Mouse (Mus musculus): Measurements from ENCODE around the gene Bcdin3d.

The Bcdin3d gene

DNA sequence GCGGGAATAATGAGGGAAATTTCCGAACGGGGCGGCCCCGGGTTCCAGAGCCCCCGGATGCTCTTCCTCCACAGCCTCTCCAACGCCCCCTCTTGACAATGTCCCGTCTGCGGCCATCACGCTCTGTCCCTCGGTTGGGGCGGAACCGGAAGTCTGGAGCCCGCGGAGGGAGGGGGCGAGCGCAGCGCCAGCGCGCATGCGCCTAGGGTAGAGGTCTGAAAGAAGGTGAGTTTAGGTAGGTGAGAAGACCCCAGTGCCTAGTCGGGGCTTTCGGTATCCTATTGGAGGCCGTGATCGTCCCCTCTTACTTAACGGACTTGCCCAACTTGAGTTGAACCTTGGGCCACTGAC is at the start of gene Bcdin3d:
Gene Bcdin3d, minus strand, starts transcription at position 155 of the 351 bp plus-strand sequence.
- in situ Hi-C loops (cut with MboI, MseI): no loop called here

DNA sequence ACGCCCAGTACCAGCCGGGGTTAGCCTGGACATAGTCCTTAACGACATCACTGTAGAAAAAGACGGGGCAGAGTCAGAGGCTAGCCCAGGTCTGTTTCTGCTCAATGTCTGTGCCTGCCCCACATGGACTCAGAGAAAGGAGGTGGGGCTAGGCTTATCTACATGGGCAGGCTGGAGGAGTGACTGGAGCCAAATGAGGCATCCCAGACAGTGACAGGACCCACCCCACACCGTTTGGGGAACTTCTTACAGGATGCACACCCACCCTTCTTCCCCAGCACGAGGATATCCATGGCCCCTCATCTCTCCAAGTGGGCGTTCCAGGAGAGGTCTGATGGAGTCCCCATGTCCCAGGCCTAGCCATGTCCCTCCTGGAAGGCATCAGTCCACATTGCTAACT is 45.8 kb upstream of the Bcdin3d start:
- in situ Hi-C loops (cut with MboI, MseI): loop anchor here in 1 of 2 experiments (25.0 kb wide), 1 partner anchor 1308 kb away; the partner anchor contains the start of genes Gm44579 and Olfr287

DNA sequence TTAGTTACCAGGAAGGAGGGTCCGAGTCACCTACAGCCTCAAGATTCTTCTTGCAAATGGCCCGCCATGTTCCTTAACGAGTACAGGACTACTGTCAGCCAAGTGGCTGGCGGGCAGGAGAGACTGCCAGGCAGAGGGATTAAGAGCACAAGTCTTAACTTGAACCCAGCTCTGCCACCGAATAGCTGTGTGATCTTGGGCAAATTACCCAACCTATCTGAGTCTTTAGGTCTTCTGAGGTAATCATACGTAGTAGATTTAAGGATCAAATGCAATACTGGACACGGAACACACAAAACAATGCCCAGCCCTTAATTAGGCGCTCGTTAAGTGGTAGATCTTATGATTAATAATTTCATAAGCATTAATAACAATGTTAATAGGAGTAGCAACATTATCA is 45.1 kb upstream of the Bcdin3d start:
- in situ Hi-C loops (cut with MboI, MseI): loop anchor here (10.0 to 25.0 kb wide), 2 partner anchors 625 to 1307 kb away; partner anchors contain the start of genes Gm44579 (in 1 of the 2) and Olfr287 (in 1 of the 2)

DNA sequence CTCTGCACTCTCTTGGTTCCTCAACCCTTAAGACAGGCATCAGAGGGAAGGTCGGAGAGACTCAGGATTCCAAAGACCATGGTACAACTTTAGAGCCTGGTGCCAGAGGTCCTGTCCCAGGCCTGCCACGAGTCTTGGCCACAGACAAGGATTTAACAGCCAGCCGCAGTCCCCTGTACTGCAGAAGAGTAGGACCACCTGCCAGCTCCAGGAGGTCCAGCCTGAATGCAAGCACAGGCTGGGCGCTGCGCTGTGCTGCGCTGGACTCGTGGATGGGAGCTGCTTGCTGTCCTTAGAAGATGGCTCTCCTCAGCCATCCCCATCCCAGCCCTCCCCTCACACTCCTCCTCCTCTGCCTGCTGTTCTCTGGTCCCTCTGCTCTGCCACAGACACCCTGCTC is 43.2 kb upstream of the Bcdin3d start:
- in situ Hi-C loops (cut with MboI, MseI): loop anchor here (10.0 to 25.0 kb wide), 2 partner anchors 627 to 1305 kb away; partner anchors contain the start of genes Gm44579 (in 1 of the 2) and Olfr287 (in 1 of the 2)

DNA sequence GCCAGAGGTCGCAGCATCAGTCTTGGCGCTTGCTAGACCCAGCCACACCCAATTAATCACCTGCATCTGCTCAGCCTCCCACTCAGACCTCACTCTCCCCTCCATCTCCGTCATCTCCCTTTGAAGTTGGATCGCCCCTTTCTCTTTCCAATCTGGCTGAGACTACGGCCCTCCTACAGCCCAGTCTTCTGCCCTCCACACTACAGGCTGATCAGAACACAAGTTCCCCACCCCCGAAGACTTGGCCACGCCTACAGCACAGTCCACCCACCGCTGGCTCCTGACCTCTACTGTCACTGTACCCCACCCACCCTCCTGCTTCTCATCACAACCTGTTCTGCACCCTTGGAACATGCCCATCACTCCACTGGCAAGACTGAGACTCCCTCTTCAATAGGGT is 42.2 kb upstream of the Bcdin3d start:
- in situ Hi-C loops (cut with MboI, MseI): loop anchor here (10.0 to 25.0 kb wide), 2 partner anchors 628 to 1304 kb away; partner anchors contain the start of genes Gm44579 (in 1 of the 2) and Olfr287 (in 1 of the 2)

DNA sequence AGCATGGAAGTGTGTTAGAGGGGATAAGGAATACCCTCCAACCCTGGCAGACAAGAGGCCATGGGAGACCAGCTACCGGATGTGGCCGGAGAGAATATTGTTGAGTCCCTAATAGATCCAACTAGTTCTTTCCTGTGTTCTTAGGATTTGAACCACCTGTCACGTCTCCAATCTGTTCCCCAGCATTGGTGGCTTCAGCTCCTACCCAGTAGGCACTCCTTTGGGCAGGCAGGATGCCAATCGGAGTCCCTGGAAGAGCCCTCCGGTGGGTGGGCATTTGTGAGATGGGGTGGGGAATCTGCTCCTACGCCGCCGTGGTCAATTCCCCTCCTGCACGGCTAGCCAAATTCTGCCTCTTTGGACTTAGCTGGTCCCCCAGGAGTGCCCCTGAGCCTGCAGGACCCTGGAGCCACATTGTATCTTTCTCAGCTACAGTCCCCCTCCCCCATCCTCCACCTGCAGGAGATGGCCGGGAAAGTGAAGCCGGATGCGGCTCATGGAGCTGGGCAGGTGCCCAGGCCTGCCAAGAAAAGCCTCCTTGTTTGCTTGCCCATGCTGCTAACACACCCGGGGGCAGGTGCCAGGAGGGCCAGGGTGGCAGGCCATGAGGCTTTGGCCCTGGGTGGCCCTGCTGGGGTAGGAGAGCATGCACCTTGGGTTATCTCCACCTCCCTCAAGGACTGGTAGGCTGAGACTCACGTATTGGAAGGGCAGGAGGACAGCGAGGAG is 37.4 kb upstream of the Bcdin3d start:
- in situ Hi-C loops (cut with MboI, MseI): loop anchor here (10.0 to 25.0 kb wide), 2 partner anchors 633 to 1300 kb away; partner anchors contain the start of genes Gm44579 (in 1 of the 2) and Olfr287 (in 1 of the 2)

DNA sequence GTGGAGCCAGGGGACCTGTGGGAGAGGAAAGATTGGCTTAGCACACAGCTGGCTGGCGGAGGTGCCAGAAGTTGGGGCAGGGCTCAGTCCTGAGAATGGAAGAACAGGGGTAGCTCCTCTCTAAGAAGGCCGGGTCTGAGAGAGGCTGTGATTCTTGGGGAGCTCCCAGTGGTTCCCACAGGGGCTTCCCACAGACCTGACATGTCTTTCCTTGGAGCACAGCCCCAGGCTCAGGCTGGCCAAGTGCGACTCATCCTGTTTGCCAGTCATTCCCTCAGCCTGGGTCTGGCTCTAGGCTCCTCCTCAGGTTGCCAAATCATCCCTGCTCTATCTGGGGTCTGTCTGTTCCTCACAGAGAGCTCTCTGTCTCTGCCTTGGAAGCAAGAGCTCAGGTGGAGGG is 36.1 kb upstream of the Bcdin3d start:
- in situ Hi-C loops (cut with MboI, MseI): loop anchor here (10.0 to 25.0 kb wide), 2 partner anchors 634 to 1298 kb away; partner anchors contain the start of genes Gm44579 (in 1 of the 2) and Olfr287 (in 1 of the 2)

DNA sequence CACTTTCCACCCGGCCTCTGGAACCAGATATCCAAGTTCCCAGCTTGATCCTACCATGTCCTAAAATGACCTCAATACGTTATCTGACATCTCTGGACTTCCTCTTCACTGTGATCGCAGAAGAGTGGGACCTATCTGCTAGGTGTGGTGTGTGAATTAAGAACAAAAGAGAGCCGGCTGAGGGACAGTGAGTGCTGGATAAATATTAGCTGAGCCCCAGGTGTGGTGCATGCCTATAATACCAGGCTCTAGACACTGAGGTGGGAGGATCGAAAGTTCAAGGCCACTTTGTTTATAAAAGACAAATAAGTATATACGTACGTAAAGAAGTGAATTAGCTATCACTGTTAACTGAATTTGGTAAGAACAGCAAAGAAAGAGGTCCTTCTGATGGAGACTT is 35.3 kb upstream of the Bcdin3d start:
- in situ Hi-C loops (cut with MboI, MseI): loop anchor here (10.0 to 25.0 kb wide), 2 partner anchors 635 to 1298 kb away; partner anchors contain the start of genes Gm44579 (in 1 of the 2) and Olfr287 (in 1 of the 2)

DNA sequence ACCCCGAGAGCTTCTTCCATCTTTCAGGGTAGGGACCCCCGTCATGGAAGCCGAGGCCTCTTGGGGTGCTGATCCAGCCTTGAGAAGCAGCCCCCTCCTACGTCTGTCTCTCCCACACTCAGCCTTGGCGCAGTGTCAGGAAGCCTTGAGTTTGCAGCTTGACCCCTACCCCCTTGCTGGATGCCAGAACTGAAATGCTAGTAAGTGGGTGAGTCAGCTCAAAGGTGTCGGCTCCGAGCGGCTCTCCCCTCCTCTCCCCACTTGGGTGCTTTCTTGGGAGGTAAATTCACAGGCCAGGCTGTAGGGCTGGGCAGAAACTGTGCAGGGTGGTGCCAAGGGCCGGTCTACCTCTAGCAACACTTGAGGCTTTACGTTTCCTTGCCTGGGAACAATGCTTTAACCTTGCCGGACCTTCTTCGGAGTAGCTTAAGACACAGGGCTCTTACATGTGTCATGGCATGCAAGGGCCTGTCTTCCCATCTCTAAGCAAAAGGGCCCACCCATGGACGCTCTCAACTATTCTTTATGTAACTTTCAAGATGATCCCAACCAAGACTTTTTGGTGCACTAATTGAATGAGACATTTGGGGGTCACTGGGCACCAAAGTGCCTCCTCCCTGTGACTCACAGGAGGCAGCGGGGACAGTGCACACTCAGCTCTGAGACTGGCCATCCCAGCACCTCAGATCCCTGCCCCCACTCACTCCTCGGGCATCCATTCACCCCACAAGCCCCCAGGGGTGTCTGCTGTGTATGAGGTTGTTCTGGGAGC is 31.0 kb upstream of the Bcdin3d start:
- in situ Hi-C loops (cut with MboI, MseI): loop anchor here in 1 of 2 experiments (25.0 kb wide), 1 partner anchor 1293 kb away; the partner anchor contains the start of genes Gm44579 and Olfr287

DNA sequence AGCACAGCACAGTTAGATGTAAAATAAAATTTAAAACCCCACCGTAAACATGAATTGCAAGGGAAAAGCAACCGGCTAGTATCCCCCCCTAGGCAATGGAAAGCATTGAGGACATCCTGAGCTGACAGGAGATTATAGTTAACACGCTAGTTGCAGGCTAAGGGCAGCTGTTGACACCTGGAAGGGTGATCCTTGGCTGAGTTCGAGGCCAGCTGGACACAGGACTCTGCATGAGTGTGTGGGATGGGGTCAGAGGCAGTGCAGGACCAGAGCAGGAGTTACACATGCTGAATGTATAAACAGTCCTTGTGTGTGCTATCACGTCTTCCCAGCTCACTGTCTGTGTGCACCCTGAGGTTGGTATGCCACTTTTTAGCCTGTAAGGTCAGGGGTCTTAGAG is 28.7 kb upstream of the Bcdin3d start:
- in situ Hi-C loops (cut with MboI, MseI): loop anchor here in 1 of 2 experiments (25.0 kb wide), 1 partner anchor 1291 kb away; the partner anchor contains the start of genes Gm44579 and Olfr287

DNA sequence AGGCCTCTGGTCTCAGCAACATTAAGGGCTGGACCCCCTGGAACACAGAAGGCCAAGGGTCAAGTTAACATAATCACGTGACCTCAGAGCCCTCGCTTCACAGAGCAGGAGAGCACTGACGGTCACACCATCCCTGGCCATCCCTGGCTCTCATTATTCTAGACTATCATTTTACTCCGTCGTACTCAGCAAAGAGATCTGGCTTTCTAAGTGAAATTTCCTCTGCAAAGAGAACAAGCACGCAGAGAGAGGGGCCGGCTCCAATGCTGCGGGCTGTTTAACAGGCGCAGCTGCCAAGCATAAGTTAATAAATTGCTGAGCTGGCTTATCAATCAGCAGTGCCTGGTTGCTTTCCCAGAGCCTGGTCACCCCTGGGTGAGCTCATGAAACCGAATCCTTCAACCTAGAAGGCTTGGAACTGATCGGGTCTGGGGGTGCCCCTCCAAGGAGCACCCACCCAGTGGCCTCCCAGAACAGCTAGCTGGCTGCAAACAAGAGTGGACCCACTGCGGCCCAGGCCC is 27.8 kb upstream of the Bcdin3d start:
- in situ Hi-C loops (cut with MboI, MseI): loop anchor here in 1 of 2 experiments (25.0 kb wide), 1 partner anchor 1290 kb away; the partner anchor contains the start of genes Gm44579 and Olfr287

DNA sequence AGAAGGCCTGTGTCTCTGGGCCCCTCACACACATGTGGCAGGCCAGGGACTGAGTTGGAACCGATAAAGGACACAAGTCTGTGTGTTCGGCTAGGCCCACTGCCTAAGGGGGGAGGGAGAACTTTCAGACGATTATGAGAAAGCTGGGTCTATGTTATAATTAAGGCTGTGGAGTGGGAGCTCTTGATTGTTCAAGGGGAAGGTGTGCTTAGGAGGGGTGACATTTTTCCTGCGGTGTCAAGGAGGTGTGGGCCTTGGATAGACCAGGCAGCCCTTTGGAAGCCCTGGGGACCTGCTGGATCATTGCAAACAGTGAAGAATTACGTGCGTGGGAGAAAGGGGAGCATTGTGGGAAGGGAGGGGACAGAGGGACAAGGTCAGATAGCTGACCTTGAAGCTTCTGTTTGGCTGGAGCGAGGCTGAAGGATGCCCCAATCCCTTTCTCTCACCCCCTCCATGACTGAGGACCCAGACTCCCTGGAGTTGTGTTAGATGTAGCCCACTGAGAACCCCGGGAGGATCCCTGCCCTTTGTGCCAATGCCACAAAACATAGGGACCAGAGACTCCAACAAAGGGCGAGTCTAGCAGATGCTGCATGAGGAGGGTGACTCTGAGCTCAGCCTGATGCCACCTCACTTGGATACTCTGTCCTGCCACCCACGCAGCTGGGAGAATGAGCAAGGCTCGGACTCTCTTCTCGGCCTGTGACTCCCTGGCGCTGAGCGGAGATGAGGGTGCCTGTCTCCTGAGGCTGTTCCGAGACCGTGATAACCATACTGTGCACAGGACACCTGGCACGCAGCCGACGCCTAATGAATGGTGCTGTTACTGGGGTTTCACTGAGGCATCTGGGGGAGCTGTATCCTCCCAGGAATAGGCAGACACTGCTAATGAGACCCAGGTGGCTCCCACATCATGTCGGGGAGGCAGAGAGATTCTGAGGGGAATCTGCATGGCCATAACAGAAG is 27.0 kb upstream of the Bcdin3d start:
- in situ Hi-C loops (cut with MboI, MseI): loop anchor here in 1 of 2 experiments (25.0 kb wide), 1 partner anchor 1289 kb away; the partner anchor contains the start of genes Gm44579 and Olfr287

DNA sequence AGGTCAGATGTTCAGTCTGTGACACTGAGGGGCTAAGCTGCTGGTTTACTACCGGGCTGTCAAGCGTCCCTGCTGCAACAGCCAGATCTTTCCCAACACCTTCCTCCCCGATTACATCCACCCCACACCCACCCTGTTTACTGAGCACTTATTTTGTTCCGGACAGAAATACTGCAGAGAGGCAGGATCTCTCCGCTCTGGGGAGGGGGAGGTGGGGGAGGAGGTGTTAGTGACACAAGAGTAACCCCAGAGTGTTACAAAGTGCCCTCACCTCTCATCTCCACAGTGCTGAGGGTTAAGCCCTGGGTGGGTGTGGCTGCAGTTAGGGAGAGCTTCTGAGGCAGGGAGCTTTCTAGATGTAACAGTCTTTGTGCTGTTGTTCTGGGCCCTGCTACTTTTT is 25.8 kb upstream of the Bcdin3d start:
- in situ Hi-C loops (cut with MboI, MseI): loop anchor here in 1 of 2 experiments (25.0 kb wide), 1 partner anchor 1288 kb away; the partner anchor contains the start of genes Gm44579 and Olfr287

DNA sequence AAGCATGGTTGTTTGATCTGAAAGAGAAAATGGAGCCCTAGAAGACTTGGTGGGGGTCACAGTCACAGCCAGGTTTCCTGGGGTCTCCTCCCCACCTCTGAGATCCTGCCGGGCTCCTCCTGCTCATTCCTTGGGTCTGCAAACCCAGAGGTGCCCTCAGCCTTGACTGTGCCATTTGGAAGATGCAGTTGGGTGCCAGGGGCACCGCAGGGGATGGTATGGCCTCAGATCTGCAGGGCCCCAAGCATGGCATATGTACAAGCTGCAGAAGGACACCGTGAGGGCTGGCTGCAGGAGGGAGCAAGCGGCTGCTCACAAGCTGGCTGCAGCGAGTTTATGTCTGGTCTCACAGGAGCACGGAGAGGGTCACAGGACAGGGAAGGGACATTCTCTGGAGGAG is 25.2 kb upstream of the Bcdin3d start:
- in situ Hi-C loops (cut with MboI, MseI): loop anchor here (5.0 to 25.0 kb wide), 3 partner anchors 173 to 1287 kb away; partner anchors contain the start of genes Asic1 (in 2 of the 2), Gm44579 (in 1 of the 2) and Olfr287 (in 1 of the 2)

DNA sequence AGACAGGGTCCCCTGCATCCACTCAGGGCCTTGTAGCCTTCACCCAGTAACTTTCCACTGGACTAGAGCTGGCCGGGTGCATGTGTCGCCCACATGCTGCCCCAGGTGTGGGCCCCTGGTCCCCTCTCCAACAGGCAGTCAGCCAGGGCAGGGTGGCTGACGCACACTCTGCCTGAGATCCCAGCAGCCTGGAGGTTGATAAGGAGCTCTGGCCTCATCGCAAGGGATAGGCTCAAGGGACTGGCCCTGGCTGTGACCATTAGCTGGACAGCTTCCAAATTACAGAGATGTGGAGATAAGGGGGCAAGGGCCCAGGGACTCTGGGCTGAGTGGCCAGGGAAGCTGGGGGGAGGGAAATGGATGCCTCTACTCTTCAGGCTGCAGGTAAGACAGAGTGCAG is 24.3 kb upstream of the Bcdin3d start:
- in situ Hi-C loops (cut with MboI, MseI): loop anchor here (5.0 to 10.0 kb wide), 2 partner anchors 174 to 176 kb away; partner anchors contain the start of gene Asic1 (in 2 of the 2)

DNA sequence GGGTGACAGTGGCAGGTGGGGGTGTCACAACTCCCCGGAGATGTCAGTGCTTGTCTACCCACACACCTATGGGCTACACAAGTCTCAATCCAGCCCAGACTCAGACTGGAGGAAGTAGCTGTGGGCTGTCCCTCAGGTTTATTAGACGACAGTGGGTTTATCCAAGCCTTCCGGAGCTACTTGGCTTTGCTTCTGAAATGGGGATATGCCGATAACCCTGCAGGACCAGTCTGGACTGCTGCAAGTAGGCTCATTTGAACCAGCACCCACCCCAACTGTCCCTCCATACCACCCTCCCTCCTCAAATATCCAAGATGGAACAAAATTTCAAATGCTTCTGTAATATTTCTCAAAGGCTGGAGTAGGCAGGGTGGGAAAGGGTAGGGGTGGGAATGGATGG is 23.8 kb upstream of the Bcdin3d start:
- in situ Hi-C loops (cut with MboI, MseI): loop anchor here (5.0 to 10.0 kb wide), 2 partner anchors 174 to 176 kb away; partner anchors contain the start of gene Asic1 (in 2 of the 2)

DNA sequence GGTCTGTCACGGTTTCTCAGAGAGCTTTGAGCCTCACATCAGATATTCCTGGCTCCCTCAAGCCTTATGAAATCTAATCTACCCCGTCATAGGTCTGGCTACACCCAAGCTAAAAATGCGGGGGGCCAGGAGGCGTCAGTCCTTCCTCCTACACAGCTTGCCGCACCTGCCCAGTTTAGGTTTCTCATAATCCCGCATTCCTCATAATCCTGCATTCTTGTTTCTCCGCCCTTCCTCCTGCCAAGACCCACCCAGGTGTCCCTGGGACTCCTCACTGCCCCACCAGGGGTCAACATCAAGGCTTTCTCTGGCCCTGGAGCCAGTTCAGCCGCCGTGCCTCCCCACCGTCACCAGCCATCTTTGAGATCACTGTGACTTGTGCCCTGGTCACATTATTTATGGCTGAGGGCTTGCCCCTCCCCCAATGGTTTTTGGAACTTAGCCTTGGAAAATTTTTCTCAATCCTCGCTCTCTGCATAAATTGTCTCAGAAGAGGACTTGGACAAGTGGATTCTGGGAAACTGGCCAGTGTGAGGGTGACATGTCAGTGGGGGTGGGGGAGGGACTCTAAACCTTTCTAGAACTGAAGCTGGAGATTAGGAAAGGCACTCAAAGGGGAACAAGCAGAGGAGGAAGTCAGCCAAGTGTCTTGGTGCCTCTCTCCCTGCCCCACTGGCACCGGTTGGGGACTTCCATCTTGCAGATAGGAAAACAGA is 23.2 kb upstream of the Bcdin3d start:
- in situ Hi-C loops (cut with MboI, MseI): loop anchor here (5.0 to 10.0 kb wide), 2 partner anchors 175 to 177 kb away; partner anchors contain the start of gene Asic1 (in 2 of the 2)

DNA sequence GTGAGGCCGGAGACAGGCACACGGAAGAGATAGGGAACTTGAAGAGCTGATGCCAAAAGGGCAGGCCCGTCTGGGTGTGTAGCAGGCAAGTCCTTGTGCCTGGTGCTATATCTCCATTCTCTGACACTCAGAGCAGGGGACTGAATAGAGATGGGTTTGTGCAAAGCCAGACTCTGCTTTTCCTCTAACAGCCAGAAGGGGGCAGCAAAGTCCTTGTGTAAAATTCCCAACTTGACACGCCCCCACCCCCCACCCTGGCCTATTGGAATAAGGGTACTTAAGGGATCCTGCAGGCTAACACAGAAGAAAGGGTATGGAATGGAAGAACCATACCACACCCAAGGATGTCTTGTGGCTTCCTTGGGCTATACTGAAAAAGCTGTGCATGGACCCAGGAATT is 22.5 kb upstream of the Bcdin3d start:
- in situ Hi-C loops (cut with MboI, MseI): loop anchor here (5.0 to 10.0 kb wide), 2 partner anchors 175 to 178 kb away; partner anchors contain the start of gene Asic1 (in 2 of the 2)

DNA sequence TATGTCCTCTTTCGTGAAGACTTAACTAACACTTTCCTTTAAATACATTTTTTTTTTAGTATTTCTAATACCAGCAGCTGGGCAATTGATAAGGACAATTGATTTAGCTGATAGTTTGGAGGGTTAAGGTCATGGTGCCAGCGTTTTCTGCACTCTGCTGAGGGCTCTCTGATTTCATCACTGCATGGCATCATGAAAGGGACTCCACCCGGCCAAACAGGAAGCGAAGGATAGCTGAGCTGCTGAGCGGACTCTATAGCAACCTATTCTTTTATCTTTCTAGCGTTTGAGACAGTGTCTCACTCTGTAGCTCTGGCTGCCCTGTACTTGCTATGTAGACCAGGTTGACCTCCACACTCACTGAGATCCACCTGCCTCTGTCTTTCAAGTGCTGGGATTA is 10.2 kb upstream of the Bcdin3d start:
- in situ Hi-C loops (cut with MboI, MseI): no loop called here
